Mouse (Mus musculus): ENCODE measurements around the gene Tmem184a. TPM values are rescaled to one million over a fixed set of nuclear protein-coding genes. Genes with fewer than 3 reads are reported as not detected.
A peak's percentile ranks its signal among the peaks of the same experiment; 100 is the strongest.

Gene Tmem184a
- under 1 TPM in 1 of 2 experiments, not detected in 1; 0.43 TPM for total RNA-seq (2021)

DNA sequence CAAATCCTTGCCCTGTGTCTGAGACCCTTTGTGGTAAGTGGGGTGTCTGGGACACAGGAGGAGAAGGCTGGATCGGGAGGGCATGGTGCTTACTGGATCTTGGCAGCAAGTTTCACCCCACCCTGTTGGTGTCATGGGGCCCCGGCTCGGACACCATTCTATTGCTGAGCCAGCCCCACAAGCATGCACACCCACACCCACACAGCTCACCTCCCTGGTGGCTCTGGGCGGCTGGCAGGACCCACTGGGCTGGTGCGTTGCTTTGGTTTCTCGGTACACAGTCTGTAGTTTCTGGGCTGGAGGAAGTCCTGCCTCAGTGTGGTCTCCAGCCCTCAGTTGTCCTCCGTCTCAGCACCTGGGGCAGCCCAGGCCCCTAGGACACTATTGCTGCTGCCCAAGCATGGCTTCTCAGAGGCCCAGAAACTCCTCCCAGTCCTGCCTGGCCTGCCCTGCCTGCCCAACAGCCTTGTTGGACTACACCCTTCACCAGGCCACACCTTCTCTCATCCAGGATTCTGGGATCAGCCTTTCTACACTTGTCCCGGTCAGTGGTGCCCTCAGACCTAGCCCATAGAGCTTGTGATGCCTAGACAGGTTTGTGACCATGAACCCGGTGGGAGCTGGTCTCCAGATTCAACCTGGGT lies at the start of gene Tmem184a:
Tmem184a (minus strand) TSS at position 380 of the 644 bp plus-strand sequence.
- no peak for DNase-seq (ENCODE audit: extremely low spot score in 1 of 2, low spot score in 2 of 2)

DNA sequence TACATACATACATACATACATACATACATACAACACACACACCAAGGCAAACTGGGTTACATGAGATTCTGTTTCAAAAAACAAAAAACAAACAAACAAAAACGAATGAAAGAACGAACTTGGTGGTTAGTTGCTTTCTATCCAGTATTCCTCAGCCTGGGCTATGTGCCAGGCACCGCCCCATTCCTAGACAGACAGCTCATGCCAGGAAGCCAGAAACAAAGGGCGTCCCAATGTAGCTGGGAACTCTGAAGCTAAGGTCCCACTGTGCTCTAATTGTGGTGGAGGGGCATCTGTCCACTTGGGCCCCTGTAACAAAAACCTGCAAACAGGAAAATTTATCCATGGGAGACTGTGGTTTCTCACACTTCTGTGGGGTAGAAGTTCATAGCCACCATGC lies 43.0 kb upstream of the Tmem184a start:
- peak; percentile 38 to 78 for DNase-seq (ENCODE audit: extremely low spot score in 1 of 2, low spot score in 2 of 2)
- intact Hi-C loops (cut with DNase I): no loop called here

More for the DNA sequence above, at the start of gene Tmem184a:
- intact Hi-C loops (cut with DNase I): no loop called here

DNA sequence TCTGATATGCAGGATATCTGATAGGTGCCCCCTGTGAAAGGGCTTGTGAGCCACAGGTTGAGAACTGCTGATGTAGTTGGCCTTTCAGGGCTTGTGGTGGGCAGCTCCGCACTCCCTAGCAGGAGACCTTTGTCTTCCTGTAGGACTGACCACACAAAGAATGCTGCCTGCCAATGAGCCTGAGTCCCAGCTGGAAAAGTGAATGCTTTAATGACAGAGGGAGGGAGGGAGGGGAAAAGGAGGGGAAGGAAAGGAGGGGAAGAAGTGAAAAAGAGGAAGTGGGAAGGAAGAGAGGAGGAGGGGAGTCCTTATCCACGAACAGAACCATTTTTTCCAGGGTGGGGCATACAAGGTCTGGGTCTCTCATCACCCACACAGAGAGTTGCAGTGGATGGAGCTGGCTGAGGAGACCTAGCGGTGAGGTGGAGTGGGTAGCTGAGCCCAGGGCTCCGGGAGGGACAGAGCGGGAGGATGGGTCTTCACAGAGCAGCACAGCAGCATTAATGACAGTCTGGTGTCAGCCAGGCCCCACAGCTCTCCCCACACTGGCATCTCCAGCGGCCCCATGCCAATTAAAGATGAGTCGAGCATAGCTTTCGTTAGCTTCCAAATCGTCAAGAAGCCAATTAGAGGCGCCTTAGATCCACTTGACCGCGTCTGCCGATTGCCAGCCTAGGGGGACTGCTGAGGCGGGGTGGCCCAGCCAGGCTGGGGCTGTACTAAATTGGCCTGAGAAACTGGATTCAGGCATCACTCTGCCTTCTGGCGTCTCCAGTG lies 40.8 kb upstream of the Tmem184a start:
- intact Hi-C loops (cut with DNase I): no loop called here
- no peak for DNase-seq (ENCODE audit: extremely low spot score in 1 of 2, low spot score in 2 of 2)

DNA sequence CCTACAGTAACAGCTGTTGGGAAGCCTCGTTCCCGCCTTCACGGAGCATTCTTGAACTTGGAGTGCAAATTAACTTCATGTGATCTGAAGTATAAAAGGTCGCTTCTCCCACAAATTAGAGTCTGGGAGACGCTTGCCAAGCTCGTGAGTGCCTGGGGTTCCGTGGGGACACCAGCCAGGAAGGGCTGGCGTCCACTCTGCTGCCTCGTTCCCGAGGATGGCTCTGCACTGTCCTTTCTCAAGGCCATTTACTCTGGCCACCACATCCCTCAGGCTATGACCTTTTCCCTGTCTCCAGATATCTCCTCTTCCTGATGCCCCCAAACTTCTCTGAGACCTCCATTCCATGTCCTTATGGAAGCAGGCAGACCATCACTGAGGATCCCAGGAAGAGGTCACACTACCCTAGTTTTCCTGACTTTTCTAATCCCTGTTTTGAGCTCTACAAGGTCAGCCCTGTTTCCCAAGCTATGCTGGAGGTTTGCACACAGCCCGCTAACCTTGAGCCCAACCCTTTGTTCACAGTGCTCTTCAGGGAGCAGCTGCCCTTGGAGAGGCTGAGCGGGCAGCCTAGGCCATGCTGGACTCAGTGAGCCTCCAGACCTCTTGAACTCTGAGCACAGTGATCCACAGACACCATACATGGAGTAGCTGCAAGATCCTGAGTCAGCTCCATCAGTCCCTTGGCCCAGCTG lies 30.1 kb upstream of the Tmem184a start:
- intact Hi-C loops (cut with DNase I): no loop called here
- no peak for DNase-seq (ENCODE audit: extremely low spot score in 1 of 2, low spot score in 2 of 2)

DNA sequence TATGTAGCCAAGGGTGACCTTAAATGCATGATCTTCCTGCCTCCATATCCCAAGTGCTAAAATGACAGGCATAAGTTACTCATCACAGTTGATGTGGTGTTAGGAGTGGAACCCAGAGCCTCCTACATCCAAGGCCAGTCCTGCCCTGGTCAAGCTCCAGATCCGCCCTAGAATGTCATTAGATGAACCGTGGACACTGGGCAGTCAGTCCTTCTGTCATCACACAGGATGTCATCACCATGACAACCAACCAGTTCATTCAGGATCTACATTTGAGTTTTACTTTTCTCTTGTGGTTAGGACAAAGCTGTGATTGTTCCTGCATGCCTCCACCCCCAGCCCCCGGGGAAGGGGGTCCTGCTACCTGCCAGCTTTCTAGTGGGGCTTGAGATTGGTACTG lies 19.4 kb upstream of the Tmem184a start:
- intact Hi-C loops (cut with DNase I): loop anchor here (5.0 to 10.0 kb wide), 3 partner anchors 303 to 496 kb away; partner anchors contain the start of gene Mrm2
- DNase-seq (ENCODE audit: extremely low spot score in 1 of 2, low spot score in 2 of 2): no peak

DNA sequence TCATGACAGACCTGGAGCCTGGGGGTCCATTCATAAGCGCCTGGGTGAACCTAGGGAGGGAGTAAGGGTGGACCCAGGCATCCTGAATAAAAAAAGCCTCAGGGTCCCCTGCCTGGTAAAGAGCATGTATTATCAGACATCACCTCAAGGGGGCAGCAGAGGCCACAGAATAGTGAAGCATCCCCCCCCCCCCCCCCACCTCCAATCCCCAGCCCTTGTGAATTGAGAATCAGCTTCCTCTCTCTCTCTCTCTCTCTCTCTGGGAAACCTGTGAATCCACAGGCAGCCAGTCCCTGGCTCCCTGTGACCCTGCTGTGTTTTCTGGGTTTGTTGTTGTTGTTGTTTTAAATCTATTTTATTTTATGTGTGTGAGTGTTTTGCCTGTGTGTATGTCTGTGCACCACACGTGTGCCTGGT lies 18.8 kb upstream of the Tmem184a start:
- intact Hi-C loops (cut with DNase I): loop anchor here (5.0 to 10.0 kb wide), 3 partner anchors 304 to 496 kb away; partner anchors contain the start of gene Mrm2
- peak in 1 of 2 experiments; percentile 67 for DNase-seq (ENCODE audit: extremely low spot score in 1 of 2, low spot score in 2 of 2)

DNA sequence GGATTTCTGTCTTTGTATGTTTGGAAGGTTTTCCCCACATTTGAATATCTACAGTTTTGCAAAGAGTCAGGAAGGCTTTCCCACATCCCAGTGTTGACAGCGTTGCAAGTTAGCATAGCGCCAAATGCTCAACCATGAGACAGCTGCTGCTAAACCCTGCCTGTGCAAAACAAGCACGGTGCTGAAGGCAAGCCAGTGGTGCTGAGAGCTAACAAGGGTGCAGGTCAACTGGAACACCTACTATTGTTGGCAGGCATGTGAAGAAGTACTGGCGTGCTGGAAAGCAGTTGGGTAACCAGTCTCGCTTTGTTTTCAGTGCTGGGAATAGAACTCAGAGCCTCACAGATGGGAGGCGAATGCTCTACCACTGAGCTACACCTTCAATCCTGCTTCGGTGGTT lies 16.0 kb upstream of the Tmem184a start:
- no peak for DNase-seq (ENCODE audit: extremely low spot score in 1 of 2, low spot score in 2 of 2)
- intact Hi-C loops (cut with DNase I): loop anchor here (5.0 to 10.0 kb wide), 3 partner anchors 307 to 499 kb away; partner anchors contain the start of gene Mrm2

DNA sequence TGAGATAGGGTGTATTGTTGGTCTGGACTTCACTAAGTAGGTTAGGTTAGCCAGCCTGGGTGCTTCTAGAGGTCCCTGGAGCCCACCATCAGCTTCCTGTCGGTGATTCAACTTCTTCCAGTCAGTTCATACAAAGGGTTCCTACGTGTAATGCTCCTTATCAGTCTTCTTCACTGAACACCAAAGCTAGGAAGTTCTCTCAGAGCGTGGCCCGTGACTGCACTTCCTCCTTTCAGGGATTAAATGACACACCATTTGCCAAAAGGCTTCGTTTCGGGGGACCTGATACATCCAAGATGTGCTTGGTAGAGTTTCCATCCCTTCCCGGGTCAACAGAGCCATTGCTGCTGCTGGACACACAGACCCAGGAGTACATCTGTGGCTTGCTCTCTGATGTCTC lies 12.4 kb upstream of the Tmem184a start:
- intact Hi-C loops (cut with DNase I): loop anchor here (10.0 kb wide), 1 partner anchor 503 kb away; the partner anchor contains the start of gene Mrm2
- no peak for DNase-seq (ENCODE audit: extremely low spot score in 1 of 2, low spot score in 2 of 2)

DNA sequence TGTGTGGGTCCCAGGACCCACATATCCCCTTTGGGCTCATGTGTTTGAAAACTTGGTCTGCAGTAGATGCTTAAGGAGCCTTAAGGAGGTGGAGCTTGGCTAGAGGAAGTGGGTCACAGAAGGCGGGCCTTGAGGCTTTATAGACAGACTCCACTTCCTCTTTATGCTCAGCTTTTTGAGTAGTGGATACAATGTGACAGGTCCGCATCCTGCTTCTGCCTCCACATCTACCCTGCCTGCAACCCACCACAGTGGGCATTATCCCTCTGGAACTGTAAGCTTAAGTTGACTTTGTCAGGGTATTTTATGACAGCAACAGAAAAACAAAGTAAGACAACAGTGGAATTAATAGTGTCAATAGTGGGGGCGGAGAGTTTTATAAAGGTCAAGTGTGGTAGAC lies 11.0 kb upstream of the Tmem184a start:
- no peak for DNase-seq (ENCODE audit: extremely low spot score in 1 of 2, low spot score in 2 of 2)
- intact Hi-C loops (cut with DNase I): loop anchor here (10.0 kb wide), 1 partner anchor 504 kb away; the partner anchor contains the start of gene Mrm2

DNA sequence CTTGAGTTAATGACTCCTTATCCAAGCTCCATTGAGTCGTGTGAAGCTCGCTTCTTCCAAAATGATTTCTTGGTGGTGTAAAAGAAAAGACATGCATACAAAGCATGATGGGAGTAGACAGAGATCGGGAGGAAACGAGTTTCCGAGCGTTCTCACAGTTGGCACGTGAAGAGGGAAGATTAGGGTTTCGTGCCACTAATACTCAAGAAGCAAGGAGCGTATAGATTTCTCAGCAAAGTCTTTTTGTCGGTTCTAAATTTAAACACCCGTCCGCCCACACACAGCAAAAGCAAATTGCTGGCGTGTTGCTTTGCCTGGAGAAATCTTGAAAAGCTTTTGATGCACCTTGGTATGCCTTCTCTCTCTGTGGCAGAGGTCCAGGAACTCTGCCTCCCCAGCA lies 9.7 kb upstream of the Tmem184a start:
- DNase-seq (ENCODE audit: extremely low spot score in 1 of 2, low spot score in 2 of 2): peak in 1 of 2 experiments; percentile 44
- intact Hi-C loops (cut with DNase I): no loop called here

DNA sequence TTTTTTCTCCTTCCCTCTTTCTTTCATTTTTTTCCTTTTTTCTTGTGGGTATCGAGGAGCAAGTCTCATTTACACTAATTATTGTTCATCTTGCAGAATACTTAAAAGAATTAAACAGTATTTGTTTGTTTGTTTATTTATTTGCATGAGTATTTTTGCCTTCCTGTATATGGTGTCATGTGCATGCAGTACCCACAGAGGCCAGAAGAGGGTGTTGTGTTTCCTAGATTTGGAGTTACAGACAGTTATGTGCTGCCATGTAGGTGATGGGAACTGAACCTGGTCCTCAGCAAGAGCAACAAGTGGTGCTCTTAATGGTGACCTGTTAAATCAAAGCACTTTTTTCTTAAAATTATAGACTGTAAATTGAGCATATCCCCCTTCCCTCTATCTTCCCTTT lies 7.9 kb upstream of the Tmem184a start:
- intact Hi-C loops (cut with DNase I): no loop called here
- DNase-seq (ENCODE audit: extremely low spot score in 1 of 2, low spot score in 2 of 2): no peak

DNA sequence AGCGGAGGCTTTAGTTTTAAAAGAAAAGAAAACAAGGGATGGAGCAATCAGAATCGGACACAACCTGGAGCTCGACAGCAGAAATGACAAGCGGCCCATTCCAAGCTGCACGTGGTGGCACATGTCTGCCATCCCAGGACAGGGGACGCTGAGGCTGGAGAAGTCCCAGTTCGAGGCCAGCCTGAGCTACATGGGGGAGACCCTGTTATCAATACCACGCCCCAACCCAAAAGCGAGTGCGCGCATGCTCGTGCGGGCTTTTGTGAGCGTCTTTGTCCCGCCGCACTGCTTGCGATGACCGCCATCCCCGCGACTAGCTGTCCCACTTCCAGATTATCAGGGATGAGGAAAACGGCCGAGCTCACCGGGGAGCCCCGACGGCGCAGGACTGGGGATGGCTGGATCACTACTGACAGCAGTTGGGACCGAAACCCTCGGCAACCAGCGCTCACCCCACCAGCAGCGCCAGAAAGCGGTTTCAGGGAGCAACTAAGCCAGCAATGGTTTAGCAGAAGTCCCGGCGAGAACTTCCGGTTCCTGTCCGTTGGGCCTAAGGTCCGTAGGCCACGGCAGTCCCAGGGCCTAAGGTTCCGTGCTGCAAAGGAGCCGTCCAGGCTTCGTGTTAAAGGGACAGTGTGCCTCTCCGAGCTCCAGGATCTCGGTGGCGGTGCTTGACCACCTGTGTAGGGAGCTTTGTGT lies 6.8 kb upstream of the Tmem184a start, which contains the start of the genes Gm26938 and Psmg3:
Gm26938 (minus strand) TSS at position 51 of the 699 bp plus-strand sequence.
Psmg3 (minus strand) TSS at position 529 of the 699 bp plus-strand sequence.
- intact Hi-C loops (cut with DNase I): no loop called here
- DNase-seq (ENCODE audit: extremely low spot score in 1 of 2, low spot score in 2 of 2): peak; percentile 86 to 87

DNA sequence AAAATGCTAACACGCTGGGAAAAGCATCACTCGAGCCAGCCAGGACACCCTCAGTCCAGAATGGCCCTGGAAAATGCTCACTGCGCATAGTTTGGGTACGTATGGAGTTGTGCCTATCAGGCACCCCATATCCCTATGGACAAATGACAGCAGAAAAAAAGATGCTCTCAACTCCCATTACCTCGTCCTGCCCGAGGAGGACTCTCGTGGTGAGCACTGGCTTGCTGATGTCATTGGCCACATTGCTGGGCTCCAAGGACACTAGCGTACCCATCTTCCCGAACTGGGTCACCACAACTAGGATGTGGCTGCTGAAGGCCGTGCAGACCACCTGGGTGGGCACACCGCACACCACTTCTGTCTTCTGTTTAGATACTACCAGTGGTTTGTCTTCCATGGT lies 6.2 kb upstream of the Tmem184a start:
- no peak for DNase-seq (ENCODE audit: extremely low spot score in 1 of 2, low spot score in 2 of 2)
- intact Hi-C loops (cut with DNase I): no loop called here

DNA sequence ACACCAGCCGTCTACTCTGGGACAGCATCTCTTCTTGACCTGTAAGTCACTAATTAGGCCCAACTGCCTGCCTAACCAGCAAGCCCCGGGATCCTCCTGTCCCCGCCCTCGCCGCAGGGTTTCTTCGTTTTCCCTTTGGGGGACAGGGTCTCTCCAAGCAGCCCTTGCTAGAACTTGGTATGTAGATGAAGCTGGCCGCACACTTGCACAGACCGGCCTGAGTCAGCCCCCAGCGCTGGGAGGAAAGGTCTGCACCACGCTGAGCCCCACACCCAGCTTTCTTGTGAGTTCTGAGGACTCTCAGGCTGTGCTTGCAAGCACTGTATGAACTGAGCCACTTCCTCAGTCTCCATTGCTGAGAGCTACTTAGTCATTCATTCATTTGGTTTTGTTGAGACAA lies 4.8 kb upstream of the Tmem184a start:
- no peak for DNase-seq (ENCODE audit: extremely low spot score in 1 of 2, low spot score in 2 of 2)
- intact Hi-C loops (cut with DNase I): no loop called here

DNA sequence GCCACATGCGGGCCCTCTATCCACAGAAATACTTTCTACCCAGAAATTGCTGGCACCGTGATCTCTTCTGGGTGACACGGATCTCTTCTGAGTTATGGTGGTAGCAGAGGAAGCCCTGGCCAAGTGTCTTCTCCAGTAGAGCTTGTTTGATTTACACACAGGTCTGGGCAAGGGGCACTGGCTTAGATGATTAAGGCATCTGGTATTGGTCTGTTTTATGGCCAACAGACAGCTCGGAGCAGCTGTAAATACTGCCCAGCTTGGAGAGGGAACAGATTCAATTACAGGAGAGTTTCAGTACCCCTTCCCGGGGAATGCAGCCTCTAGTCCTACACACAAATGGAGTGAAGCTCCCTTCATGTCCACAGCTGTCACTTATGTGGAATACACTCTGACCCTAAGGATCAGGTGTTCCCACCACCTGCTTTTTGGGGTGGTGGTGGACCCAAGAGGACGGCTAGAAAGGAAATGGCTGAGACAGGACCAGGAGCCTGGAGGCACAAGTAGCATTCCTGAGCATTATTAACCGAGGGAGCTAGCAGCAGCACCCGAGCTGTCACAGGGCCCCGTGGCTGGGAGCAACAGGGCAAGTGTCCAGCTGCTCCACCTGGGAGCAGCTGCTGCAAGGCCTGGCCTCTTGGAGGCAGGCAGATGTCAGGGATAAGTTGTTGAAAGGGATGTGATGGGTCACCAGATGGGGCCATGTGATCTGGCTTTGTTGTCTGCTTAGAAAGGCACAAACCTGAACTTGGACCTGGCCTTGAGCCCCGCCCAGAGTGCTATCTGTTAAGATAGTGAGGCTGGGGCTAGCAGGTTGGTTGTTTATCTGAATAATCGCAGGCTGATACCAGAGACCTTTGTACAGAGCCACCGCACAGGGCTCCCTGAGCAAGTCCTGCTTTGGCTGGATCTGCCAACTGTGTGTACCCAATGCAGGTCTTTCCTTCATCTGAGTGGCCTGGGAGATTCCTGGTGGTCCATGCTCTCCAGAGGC lies 2.0 kb upstream of the Tmem184a start:
- DNase-seq (ENCODE audit: extremely low spot score in 1 of 2, low spot score in 2 of 2): no peak
- intact Hi-C loops (cut with DNase I): no loop called here

DNA sequence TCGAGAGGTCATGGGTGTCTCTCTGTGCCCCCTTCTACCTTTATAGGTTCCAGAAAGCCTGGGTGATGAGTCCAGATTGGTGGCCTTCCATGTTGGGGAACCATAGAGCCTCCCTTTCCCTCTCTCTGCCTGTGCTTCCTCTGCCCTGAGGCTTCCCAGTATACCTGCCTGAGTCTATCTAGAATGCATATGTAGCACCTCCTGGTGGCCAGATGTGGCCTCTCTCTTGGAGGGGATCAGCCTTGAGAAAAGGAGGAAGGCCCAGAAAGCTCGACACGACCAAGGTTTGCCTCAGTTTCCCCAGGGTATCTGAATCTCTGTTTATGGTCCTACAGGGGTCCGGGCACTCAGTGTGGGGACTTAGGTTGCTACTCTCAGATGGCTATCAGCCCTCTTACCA lies 916 bp downstream of the Tmem184a start:
- DNase-seq (ENCODE audit: extremely low spot score in 1 of 2, low spot score in 2 of 2): no peak
- intact Hi-C loops (cut with DNase I): no loop called here

DNA sequence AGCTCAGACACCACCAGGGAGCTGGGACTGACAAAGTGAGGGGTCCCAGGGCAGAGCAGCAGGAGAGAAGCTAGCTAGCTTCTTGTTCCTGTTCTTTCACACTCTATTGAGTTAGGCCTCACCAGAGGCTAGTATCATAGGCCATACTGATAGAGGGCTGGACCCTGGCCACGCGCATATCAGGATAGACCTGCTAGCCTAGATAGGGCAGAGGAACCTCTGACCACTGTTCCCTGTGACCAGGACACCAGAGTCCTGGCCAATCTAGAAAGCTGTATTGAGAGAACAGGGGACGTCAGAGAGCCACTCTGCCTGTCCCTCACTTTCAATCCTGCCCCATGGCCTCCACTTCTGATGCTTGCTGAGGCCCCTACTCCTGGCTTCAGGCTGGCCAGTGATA lies 1.7 kb downstream of the Tmem184a start:
- intact Hi-C loops (cut with DNase I): no loop called here
- no peak for DNase-seq (ENCODE audit: extremely low spot score in 1 of 2, low spot score in 2 of 2)

DNA sequence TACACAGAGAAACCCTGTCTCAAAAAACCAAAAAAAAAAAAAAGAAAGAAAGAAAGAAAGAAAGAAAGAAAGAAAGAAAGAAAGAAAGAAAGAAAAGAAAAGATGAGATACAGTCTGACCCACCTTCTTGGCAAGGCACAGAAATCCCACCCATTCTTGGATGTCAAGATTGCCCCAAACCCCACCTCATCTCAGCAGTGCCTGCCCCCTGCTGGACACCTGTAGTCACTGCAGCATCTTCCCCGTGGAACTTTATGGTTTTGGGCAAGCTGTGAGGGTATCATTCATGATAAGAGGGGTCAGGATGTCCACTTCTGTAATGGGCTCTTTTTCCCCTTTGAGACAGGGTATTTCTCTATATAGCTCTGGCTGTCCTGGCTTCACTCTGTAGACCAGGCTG lies 2.4 kb downstream of the Tmem184a start:
- no peak for DNase-seq (ENCODE audit: extremely low spot score in 1 of 2, low spot score in 2 of 2)
- intact Hi-C loops (cut with DNase I): no loop called here

Measured in left cerebral cortex, postnatal 10 days (tissue).